Mouse (Mus musculus) cortical plate, adult 2 months (tissue): Measurements from ENCODE around the gene Il17f.

Source experiments
- CTCF ChIP-seq: fragments of 200-500 bp; IDR thresholded peaks from 2 replicates; pipeline ENCODE4 v1.5.1; 2011; ENCODE audit warnings: mild to moderate bottlenecking, control low read depth, low read length; ENCODE audit not compliant: insufficient read depth; ENCODE audit errors: extremely low read depth
- POLR2A ChIP-seq: fragments of 200-500 bp; IDR thresholded peaks from 2 replicates; pipeline ENCODE4 v1.6.1; 2011; ENCODE audit warnings: mild to moderate bottlenecking, low read length, control low read depth; ENCODE audit not compliant: insufficient read depth; ENCODE audit errors: extremely low read depth

DNA sequence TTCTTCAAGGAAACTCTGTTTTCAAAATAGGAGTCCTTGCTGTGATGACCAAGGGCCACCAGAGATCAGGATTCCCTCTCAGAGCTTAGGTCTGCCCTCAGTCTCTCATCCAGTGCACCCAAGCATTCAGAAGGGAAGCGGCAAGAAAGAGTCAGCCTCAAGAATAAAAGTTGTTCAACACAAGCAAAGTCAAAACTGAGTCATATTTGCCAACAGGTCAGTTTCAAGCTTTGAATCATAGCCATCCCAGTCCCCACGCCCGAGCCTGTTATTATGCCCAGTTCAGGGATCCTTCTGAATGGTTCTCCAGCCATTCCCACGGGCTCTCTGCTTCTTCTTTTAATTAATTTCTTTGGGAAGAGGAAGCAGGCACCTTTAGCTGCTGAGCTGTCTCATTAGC is 53.8 kb downstream of the Il17f start:
- TF ChIP-seq CTCF = no peak
- TF ChIP-seq POLR2A = no peak
